Mouse (Mus musculus) frontal cortex, adult 2 months (tissue): ENCODE data around the gene Gfap. TPM values are rescaled to one million over a fixed set of nuclear protein-coding genes. Genes with fewer than 3 reads are reported as not detected.

Experiments used
- DNase-seq, 2 experiments: peaks; one replicate each; pipeline ENCODE4 v3.0.0; 2022; ENCODE audit warnings: low spot score in 1 of 2; ENCODE audit errors: extremely low spot score in 1 of 2
- polyA plus RNA-seq: library from polyadenylated mRNA; depleted of rRNA; stranded (reverse); fragments of >200 nt; gene quantifications from 2 replicates; pipeline ENCODE4 v1.2.3, GENCODE M21; 2012

Gene Gfap
- polyA plus RNA-seq, 1 experiment = 202 TPM

DNA sequence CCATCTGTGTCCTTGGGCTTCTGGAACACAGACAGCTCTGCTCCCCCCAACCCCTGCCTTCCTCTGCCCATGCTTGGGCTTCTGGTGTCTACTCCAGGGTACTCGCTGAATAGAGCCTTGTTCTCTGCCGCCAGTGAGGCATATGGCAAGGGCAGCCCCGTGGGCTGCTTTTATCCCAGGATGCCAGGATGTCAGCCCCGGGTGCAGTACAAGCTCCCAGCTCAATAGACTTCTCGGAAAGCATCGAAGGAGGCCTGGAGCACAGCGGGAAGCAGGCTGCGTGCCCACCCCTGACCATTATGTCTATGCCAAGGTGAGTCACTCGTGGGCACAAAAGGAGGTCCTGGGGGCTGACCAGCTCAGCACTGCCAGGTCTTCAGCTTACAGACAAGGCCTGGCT lies 2.3 kb downstream of the Gfap start:
- DNase-seq = peak in 1 of 2 experiments; percentile 28

DNA sequence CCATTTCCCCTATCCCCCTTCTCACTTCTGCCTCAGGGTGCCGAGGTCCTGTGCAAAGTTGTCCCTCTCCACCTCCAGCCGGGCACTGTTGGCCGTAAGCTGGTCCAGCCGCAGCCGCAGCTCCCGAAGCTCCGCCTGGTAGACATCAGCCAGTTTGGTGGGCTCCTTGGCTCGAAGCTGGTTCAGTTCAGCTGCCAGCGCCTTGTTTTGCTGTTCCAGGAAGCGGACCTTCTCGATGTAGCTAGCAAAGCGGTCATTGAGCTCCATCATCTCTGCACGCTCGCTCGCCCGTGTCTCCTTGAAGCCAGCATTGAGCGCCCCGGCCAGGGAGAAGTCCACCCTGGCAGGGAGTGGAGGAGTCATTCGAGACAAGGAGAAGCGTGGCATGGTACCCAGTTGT lies 4.1 kb downstream of the Gfap start:
- DNase-seq = no peak

DNA sequence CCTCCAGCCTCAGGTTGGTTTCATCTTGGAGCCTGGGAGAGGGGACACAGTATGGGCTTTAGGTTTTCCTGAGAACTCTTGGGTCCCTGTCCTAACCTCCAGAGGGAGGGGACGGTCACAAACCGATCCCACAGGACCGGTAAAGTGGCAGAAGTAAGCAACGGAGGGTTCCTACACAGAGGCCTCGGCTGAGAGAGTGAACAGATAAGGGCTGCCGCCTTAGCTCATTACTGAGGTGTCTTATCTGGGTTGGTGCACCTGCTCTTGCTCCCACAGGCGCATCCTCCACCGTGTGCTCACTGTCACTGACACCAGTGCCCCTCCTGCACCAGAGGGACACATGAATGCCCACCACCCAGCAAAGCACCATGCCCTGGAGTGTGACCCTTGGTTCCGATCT lies 4.9 kb downstream of the Gfap start:
- no peak for DNase-seq

DNA sequence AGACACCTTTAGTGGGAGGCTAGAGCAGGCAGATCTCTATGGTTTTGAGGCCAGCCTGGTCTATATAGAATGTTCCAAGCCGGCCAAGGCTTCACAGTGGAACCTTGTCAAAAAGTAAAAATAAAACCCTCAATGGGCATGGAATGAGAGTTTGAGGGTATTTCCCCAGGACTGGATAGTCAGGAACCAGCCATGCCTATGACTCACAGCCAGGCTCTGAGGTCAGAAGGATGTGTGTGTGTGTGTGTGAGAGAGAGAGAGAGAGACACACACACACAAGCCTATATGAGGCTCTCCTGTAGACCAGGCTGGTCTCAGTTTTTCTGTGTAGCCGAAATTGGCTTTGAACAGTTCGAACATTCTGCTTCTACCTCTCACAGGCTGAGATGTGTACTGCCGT lies 6.0 kb downstream of the Gfap start:
- DNase-seq = no peak

DNA sequence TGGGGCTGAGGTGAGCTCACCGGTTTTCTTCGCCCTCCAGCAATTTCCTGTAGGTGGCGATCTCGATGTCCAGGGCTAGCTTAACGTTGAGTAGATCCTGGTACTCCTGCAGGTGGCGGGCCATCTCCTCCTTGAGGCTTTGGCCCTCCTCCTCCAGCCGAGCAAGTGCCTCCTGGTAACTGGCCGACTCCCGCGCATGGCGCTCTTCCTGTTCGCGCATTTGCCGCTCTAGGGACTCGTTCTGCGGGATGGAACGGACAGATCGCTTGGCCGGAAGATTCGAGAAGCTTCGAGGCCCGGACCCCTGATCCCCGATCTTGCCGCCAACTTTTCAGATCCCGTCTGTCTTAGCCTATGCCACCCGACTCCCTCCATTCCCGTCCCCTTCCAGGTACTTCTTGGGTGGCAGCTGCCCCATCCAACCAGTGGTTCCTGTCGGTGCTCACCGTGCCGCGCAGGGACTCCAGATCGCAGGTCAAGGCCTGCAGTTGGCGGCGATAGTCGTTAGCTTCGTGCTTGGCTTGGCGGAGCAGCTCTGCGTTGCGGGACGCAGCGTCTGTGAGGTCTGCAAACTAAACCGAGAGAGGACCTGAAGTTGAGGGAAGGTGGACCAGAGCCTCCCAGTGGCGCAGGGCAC lies 7.6 kb downstream of the Gfap start:
- DNase-seq = no peak

DNA sequence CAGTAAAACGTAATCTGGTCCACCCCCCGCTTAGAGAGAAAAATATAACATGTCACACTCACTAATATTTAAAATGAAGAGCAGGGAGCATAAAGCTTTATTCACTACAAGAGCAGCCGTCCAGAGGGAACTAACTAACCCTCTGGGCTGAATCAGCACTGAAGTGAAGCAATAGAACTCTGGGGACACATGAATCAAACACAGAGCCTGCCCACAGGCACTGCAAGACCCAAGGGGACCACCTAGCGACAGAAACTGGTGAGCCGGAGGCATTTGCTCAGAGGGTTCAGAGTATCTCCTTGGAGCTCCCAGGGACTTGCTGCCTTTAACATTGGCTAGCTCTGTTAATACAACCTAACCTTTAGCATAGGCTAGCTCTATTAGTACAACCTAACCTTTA lies 10.6 kb downstream of the Gfap start:
- DNase-seq = no peak

DNA sequence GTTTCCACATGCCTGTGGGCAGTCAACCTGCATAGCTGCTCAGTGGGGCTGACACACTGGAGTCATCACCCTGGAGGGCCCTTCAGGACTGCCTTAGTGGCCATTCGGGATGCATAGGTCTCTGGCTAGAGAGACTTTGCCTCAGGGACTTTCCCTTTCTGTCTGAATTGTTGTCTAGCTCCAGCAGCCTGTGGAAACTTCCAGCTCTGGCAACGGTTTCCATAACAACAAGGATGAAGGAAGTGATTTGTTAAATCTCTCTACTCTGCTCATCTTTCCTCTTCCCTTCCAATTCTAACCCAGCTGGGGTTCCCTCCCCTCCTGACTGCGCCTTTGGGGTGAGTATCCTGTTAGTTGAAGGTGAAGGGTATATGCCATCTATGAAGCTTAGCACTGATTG lies 12.6 kb downstream of the Gfap start:
- peak; percentile 23 to 67 for DNase-seq

DNA sequence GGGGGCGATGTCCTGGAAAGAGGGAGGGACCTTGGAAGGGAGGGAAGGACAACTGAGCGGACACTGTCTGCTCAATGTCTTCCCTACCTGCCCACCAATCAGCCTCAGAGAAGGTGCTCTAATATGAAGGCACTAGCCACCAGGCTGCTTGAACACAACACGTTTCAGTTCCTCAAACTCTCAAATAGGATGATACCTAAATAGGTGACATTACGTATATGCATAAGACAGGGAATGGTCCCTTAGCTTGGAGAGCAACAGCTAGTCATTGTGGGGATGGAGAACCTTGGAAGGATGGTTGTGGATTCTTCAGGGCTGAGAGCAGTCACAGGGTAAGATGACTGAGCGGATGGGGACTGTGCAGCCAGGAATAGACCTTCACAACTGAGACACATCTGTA lies 13.3 kb downstream of the Gfap start:
- no peak for DNase-seq

DNA sequence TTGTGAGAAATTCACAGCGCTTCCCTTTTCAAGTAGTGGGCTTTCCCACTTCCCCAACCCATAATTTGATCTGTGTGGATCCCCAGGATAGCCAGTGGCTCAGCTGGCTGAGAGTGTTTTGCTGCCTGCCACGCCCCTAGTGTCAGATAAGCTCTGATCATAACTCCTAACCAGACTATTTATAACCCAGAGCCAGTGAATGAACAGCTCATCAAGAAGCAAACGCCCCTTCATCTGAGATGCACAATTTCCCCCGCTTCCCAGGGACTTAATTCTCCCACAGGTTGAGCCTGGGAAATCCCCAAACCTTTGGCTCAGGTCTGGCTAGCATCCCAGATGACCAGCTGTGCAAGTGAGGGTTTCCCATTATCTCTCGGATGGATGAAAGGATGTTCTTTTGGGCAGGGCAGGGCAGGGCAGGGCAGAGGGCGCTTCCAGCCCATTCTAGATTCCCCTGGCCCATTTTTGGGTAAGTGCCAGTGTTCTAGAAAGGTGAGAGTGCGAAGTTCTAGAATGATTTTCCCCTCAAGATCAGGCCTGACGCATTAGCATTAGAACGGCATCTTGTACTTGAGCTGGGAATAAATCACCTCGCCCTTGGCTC lies 16.0 kb downstream of the Gfap start, which contains the start of gene Fam187a:
Gene Fam187a (plus strand): TSS at position 554 of the 604 bp plus-strand sequence.
- no peak for DNase-seq

DNA sequence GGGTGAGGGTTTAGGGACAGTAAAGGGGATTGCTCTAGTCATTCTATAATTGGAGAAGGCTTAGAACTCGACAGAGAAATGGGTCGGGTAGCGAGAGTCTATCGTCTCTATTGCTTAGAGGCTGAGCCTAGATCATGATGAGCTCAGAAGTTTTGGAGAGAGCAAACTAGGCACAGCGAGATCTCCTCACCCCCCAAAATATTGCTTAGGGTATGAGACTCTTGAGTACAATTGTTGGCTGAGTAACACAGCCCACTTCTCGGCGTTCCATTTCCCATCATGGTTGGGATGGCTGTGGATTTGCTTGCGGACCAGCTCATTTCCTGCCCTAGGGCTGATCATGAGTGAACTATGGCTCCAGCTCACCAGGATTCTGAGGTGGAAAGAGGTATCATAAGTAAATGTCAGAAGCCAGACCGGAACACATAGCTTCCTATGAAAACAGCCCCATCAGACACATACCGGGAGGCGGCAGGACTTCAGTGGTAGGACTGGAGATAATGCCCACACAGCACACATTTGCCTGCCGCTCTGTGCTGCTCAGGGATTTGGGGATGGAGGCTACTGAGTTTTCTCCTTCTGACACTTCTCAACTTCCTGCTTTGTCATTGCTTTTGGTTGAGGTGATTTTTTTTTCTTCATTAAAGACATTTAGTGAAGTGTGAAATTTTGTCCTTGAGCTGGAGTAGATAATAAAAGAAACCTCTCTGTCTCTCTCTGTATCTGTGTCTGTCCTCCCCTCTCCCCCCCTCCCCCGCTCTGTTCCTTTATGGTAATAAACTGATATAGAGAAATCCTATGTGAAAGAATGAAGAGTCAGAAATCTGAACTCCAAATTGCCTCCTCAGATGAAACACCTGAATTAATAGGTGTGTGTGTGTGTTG lies 19.2 kb downstream of the Gfap start:
- DNase-seq = peak in 1 of 2 experiments; percentile 45

DNA sequence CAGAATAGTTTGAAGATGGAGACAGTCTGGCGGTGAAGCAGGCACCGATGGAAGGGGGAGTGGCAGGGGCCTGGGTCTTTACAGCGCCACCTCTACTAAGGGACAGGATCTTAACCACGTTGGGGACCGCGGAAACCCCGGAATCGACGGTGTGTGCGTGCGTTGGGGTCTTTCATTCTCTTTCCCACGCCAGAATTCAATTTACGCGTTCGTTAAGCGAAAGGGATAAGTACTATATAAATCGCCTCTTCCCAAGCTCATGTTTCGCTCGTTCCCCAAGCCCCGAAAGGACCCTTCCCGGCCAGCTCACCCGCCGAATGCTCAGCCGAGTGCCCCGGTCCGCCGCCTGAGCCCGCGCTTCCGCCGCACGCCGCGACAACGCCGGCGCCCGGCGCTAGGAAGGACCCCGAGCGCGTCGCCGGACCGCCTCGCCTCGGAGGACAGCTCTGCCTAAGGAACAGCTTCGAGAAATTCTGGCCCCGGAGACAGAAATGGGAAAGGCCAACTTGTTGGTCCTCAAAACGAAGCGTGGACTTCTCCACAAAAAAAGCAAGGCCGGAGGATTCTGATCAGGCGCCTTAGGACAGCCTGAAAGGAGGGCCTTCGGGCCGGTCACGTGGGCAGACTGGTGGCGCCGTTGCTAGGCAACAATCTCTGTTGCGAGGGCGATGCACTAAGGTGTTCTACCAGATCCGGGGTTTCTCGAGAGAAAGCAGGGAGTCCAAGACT lies 20.0 kb downstream of the Gfap start, which contains the start of the genes Eftud2 and Ccdc103:
Gene Eftud2 (minus strand): TSS at position 401 of the 729 bp plus-strand sequence.
Gene Ccdc103 (plus strand): TSS at position 620 of the 729 bp plus-strand sequence.
- peak; percentile 89 to 97 for DNase-seq

DNA sequence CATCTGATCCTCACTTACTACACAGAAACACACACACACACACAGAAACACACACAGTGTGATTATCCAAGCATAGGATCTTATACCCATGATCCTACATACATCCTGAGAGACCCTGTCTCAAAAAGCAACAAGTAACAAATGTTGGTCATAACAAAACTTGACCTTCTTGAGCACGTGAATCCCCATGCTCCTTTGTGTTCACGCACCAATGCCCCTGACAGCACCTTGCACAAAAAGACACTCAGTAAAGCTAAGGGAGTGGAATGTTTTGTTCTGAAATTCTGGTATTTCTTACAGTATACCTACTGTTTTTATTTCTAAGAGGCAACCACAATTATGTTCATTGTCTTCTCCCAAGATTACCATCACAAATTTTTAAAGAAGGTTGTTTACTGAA lies 21.2 kb downstream of the Gfap start:
- no peak for DNase-seq

DNA sequence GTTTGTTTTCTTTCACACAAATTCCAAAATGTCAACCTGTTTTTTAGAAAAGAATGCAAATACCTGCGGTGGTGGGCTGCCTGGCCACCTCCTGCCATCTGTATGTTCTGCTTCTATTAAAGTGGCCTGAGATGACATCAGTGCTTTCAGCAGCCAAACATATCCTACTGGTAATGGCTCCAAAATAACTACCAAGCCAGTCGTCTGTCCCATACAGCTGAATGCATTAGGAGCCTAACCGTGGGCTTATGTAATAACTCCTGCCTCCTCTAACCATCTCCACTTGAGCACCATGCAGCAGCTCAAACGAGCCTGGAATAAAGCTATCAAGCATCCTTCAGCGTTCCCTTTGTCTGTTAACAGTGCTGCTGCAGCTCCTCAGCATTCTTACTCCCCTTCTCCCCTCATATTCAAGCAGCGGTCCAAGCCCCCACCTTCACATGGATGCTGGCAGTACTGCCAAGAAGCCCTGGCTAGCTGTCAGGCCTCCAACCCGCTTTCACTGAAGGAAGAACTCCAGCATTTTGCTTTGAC lies 25.8 kb downstream of the Gfap start:
- DNase-seq = peak; percentile 78 to 79

DNA sequence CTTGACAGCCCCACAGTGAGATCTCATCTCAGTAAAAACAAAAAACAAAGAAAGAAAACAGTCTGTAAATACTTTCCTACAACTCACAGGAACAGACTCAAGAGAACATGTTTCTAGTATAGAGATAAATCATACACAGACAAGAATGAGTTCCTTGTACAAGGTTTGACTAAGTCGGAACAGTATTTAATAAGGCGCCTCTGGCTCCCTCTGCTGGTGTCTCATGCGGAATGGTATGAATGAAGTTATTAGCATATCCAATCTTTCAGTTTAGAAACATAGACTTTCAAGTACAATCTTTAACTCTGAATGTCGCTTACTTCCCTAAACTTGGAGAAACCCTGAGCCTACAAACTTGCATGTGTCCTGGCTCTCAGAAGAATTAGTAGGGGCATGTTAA lies 36.4 kb downstream of the Gfap start:
- DNase-seq = peak in 1 of 2 experiments; percentile 87

DNA sequence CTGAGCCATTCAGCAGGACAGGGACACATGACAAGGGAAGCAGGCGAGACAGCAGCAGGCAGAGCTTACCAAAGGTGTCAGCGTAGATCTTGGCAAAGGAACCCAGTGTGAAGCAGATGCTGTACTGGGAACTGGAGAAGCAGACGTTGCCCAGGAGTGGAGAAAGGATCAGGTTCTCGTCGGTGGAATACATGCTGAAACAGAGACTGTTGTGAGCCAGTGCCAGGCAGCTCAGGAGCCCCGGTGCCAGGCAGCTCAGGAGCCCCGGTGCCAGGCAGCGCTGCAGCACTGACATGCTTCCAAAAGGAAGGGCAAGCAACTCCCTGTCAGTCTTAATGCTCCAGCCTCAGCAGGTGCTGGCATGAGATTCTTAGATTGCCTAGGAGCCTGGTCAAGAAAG lies 40.8 kb downstream of the Gfap start:
- DNase-seq = peak; percentile 51 to 64

DNA sequence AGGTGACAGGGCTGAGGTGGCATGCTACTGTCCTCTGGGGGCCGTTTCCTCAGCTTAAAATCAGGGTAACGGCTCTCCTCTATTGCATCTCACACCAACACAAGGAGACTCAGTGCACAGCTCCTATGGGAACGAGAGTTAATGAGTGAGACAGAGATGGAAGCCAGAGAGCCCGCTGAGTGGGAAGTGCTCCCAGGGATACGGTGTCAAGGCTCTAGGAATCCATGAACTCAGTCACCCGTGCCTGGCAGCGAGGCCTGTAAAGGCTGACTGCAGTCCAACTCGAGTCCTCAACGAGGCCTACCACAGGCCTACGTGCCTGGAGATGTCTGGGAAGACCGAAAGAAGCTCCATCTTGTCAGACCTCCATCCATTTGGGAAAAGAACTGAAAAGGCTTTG lies 41.8 kb downstream of the Gfap start:
- no peak for DNase-seq

DNA sequence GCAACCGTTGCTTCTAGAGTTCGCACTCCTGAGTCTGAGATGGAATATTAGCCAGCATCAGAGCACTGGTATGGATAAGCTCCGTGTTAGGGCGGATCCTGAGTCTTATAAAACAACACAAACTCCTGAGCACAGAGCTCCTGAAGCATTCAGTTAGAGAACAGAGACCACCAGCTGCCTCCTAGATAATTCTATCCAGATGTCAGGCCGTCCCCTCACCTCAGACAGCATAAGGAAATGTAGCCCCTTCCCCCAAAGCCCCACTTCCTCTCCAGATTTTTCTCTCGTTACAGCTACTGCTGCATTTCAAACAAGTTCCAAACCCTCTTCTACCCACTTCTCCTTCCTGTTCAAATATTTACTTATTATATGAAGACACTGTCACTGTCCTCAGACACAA lies 44.8 kb downstream of the Gfap start:
- DNase-seq = no peak

DNA sequence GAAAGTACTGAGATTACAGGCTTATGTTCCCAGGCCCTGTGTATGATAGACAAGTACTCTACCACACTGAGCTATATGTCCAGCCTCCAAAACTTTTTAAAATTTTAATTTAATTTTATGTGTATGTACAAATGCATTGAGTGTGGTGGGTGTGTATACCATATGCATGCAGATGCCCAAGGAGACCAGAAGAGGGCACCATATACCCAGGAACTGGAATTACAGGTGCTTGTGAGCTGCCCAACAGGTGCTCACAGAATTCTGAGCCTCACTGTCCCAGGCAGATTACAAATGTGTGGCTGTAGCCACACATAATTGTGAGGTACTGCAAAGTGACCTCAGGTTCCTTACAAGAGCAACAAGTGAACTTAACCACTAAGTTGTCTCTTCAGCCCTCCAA lies 47.0 kb downstream of the Gfap start:
- no peak for DNase-seq

DNA sequence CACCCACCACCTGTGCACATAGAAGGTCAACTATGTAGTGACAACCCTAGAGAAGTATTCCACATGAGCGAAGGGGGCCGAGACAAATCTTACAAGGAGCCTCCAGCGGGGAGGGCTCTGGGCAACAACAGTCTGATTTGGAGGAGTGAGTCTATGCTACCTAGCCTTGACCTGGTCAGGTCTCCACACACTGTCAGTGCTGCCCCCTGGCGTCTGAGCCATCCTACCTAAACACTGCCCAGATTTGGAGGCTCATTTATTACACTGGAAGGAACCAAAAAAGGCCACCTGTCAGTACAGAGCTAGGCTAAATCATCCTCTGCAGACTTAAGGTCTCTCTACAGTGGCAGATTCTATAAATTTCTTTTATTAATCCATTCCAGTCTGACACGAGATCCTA lies 48.8 kb downstream of the Gfap start:
- DNase-seq = peak in 1 of 2 experiments; percentile 55

DNA sequence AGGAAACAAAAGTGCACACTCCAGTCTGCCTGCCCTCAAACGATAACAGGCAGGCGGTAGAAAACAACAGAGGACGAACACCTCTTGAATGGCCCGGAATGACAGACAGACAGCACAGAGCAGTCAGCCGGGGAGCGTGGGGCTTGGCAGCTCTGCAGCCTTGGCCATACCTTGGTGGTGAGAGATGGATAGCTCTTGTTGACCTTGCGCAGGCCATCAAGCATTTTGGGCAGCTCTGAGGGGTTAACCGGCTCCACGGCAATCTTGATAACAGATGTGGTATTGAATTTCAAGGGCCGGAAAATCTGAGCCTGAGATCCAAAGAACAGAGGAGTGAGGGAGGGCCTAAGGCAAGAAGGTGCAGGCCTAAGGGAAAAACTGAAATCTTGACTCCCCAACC lies 54.8 kb downstream of the Gfap start:
- no peak for DNase-seq
